Mouse (Mus musculus) midbrain, embryonic 11.5 days (tissue): ENCODE measurements around the gene Iffo1. TPM values are rescaled to one million over a fixed set of nuclear protein-coding genes. Genes with fewer than 3 reads are reported as not detected.
A peak's percentile ranks its signal among the peaks of the same experiment; 100 is the strongest.

Source experiments
- ATAC-seq: fragments of 200-750 bp; cut with Nextera tagmentation; 2 replicates; pipeline ENCODE4 v1.8.0; 2017; ENCODE audit warnings: moderate TSS enrichment, moderate library complexity; ENCODE audit not compliant: low FRiP score
- DNase-seq: peaks from one replicate; pipeline ENCODE4 v3.0.0; 2015; ENCODE audit warnings: low spot score; ENCODE audit errors: missing footprints
- H3K27ac ChIP-seq: fragments of 300-500 bp; sonication (generic); 2 replicates; pipeline ENCODE4 v1.5.1; 2014; ENCODE audit warnings: low read depth, low read length
- H3K27me3 ChIP-seq: fragments of 300-500 bp; sonication (generic); 2 replicates; pipeline ENCODE4 v1.6.1; 2014; ENCODE audit warnings: mild to moderate bottlenecking, low read length, moderate library complexity, mixed read lengths; ENCODE audit not compliant: control insufficient read depth, insufficient read depth
- H3K36me3 ChIP-seq: fragments of 300-500 bp; sonication (generic); 2 replicates; pipeline ENCODE4 v1.6.1; 2014; ENCODE audit warnings: mild to moderate bottlenecking, low read length, moderate library complexity, mixed read lengths; ENCODE audit not compliant: control insufficient read depth, insufficient read depth
- H3K4me1 ChIP-seq: fragments of 300-500 bp; sonication (generic); 2 replicates; pipeline ENCODE4 v1.6.1; 2014; ENCODE audit warnings: low read length; ENCODE audit not compliant: control insufficient read depth, insufficient read depth
- H3K4me2 ChIP-seq: fragments of 300-500 bp; sonication (generic); 2 replicates; pipeline ENCODE4 v1.6.1; 2014; ENCODE audit warnings: mild to moderate bottlenecking, moderate library complexity
- H3K4me3 ChIP-seq: fragments of 300-500 bp; sonication (generic); 2 replicates; pipeline ENCODE4 v1.5.1; 2014; ENCODE audit warnings: low read depth, low read length
- H3K9ac ChIP-seq: fragments of 300-500 bp; sonication (generic); 2 replicates; pipeline ENCODE4 v1.6.1; 2014; ENCODE audit warnings: low read length
- H3K9me3 ChIP-seq: fragments of 300-500 bp; sonication (generic); 2 replicates; pipeline ENCODE4 v1.6.1; 2016; ENCODE audit warnings: low read length; ENCODE audit not compliant: control insufficient read depth
- WGBS: fragments of 180-500 bp; shearing (Covaris S2); extraction: QIAGEN DNeasy Blood & Tissue Kit; methylation state at CpG from one replicate; pipeline ENCODE4 v1.1.7; 2014; 5-methylcytosine and 5-hydroxymethylcytosine counted together
- polyA plus RNA-seq: library from polyadenylated mRNA; unstranded; fragments of >200 nt; fragmentation: Nextera tagmentation; extraction: Ambion mirVana; gene quantifications from 2 replicates; pipeline ENCODE4 v1.2.1, GENCODE M21; 2014

Gene Iffo1
- polyA plus RNA-seq, 1 experiment from 2014 or later = 8.6 TPM

- ATAC-seq (peak; percentile 95), DNase-seq (peak; percentile 100)
- peak within 1 kb of the TSS; percentile 82 for H3K27ac ChIP-seq
- peak within 1 kb of the TSS; percentile 67 for H3K4me3 ChIP-seq
- no peaks in the 10 kb centered on the region for H3K27me3 ChIP-seq
- under 1% methylated on average over 66 of the region's 66 CpGs for WGBS
- peaks cover 34% of the 10 kb centered on the region for H3K36me3 ChIP-seq
- H3K4me2 ChIP-seq = peak within 1 kb of the TSS; percentile 78
- H3K4me1 ChIP-seq = peaks cover 6% of the 10 kb centered on the region
- H3K9me3 ChIP-seq = no peaks in the 10 kb centered on the region
- H3K9ac ChIP-seq = peak within 1 kb of the TSS; percentile 83
These were observed 13.5 kb upstream of the Iffo1 start, which contains the start of gene Nop2 for GRCm38 (mm10) chr6:125131302-125132156. Gene Nop2, plus strand, starts transcription at chr6:125131909.

GRCm38 (mm10) chr6:125132470-125132869, 12.6 kb upstream of the Iffo1 start:
- no peaks in the 10 kb centered on the region for H3K9me3 ChIP-seq
- no peak overlapping the region for H3K27ac ChIP-seq
- 8% methylated on average over 11 of the region's 11 CpGs for WGBS
- peak overlapping the region; percentile 67 for H3K4me3 ChIP-seq
- no peaks in the 10 kb centered on the region for H3K27me3 ChIP-seq
- peak overlapping the region; percentile 83 for H3K9ac ChIP-seq
- H3K4me2 ChIP-seq = peak overlapping the region; percentile 78
- DNase-seq (no peak), ATAC-seq (no peak)
- peaks cover 39% of the 10 kb centered on the region for H3K36me3 ChIP-seq
- H3K4me1 ChIP-seq = peaks cover 6% of the 10 kb centered on the region

GRCm38 (mm10) chr6:125137002-125137671, 7.9 kb upstream of the Iffo1 start:
- no peaks in the 10 kb centered on the region for H3K27me3 ChIP-seq
- H3K9ac ChIP-seq = no peak overlapping the region
- H3K4me1 ChIP-seq = peaks cover 4% of the 10 kb centered on the region; the same call in 1 of the 2 replicates
- peaks cover 61% of the 10 kb centered on the region for H3K36me3 ChIP-seq
- H3K9me3 ChIP-seq = no peaks in the 10 kb centered on the region
- WGBS = 89% methylated on average over 19 of the region's 19 CpGs
- H3K27ac ChIP-seq = no peak overlapping the region
- DNase-seq (peak; percentile 89), ATAC-seq (no peak)
- no peak overlapping the region for H3K4me2 ChIP-seq
- no peak overlapping the region for H3K4me3 ChIP-seq

- Histone ChIP-seq H3K9me3 (no peaks in the 10 kb centered on the region), H3K27me3 (no peaks in the 10 kb centered on the region), H3K9ac (no peak overlapping the region), H3K36me3 (peaks cover 56% of the 10 kb centered on the region), H3K4me2 (no peak overlapping the region), H3K4me1 (peaks cover 5% of the 10 kb centered on the region), H3K4me3 (no peak overlapping the region), H3K27ac (no peak overlapping the region)
- DNase-seq (no peak), ATAC-seq (no peak)
- 95% methylated on average over 7 of the region's 7 CpGs for WGBS
These were observed 5.3 kb upstream of the Iffo1 start for GRCm38 (mm10) chr6:125139747-125140146.

- DNase-seq = no peak
- Histone ChIP-seq H3K27me3 (no peaks in the 10 kb centered on the region), H3K9ac (no peak overlapping the region), H3K4me2 (no peak overlapping the region), H3K4me1 (peaks cover 24% of the 10 kb centered on the region), H3K36me3 (peaks cover 38% of the 10 kb centered on the region), H3K9me3 (no peaks in the 10 kb centered on the region), H3K27ac (no peak overlapping the region), H3K4me3 (no peak overlapping the region)
- 93% methylated on average over 8 of the region's 8 CpGs for WGBS
- no peak for ATAC-seq
These were observed 2.6 kb upstream of the Iffo1 start for GRCm38 (mm10) chr6:125142436-125142835.

GRCm38 (mm10) chr6:125143128-125143527, 1.9 kb upstream of the Iffo1 start:
- Histone ChIP-seq H3K4me2 (no peak overlapping the region), H3K4me1 (peaks cover 28% of the 10 kb centered on the region), H3K27ac (no peak overlapping the region), H3K27me3 (no peaks in the 10 kb centered on the region), H3K4me3 (no peak overlapping the region), H3K9me3 (no peaks in the 10 kb centered on the region), H3K36me3 (peaks cover 33% of the 10 kb centered on the region), H3K9ac (no peak overlapping the region)
- no peak for ATAC-seq
- no peak for DNase-seq
- 69% methylated on average over 3 of the region's 3 CpGs for WGBS

- WGBS = 87% methylated on average over 9 of the region's 9 CpGs
- no peaks in the 10 kb centered on the region for H3K27me3 ChIP-seq
- H3K4me3 ChIP-seq = no peak overlapping the region
- H3K4me1 ChIP-seq = peaks cover 31% of the 10 kb centered on the region
- no peak overlapping the region for H3K27ac ChIP-seq
- no peak overlapping the region for H3K9ac ChIP-seq
- DNase-seq = no peak
- peaks cover 29% of the 10 kb centered on the region for H3K36me3 ChIP-seq
- H3K4me2 ChIP-seq = no peak overlapping the region
- H3K9me3 ChIP-seq = no peaks in the 10 kb centered on the region
- ATAC-seq = no peak
These were observed 1.1 kb upstream of the Iffo1 start for GRCm38 (mm10) chr6:125143904-125144303.

- ATAC-seq (peak; percentile 74), DNase-seq (no peak)
- no peaks in the 10 kb centered on the region for H3K27me3 ChIP-seq
- peak overlapping the region; percentile 90 for H3K27ac ChIP-seq
- H3K36me3 ChIP-seq = peaks cover 17% of the 10 kb centered on the region
- peaks cover 31% of the 10 kb centered on the region for H3K4me1 ChIP-seq
- peak overlapping the region; percentile 93 for H3K4me2 ChIP-seq
- WGBS = 2% methylated on average over 35 of the region's 35 CpGs
- peak overlapping the region; percentile 77 for H3K9ac ChIP-seq
- no peaks in the 10 kb centered on the region for H3K9me3 ChIP-seq
- peak overlapping the region; percentile 67 for H3K4me3 ChIP-seq
These were observed 474 bp downstream of the Iffo1 start for GRCm38 (mm10) chr6:125145479-125145951.

GRCm38 (mm10) chr6:125146148-125146547, 1.1 kb downstream of the Iffo1 start:
- Histone ChIP-seq H3K4me1 (peaks cover 31% of the 10 kb centered on the region), H3K4me2 (peak overlapping the region; percentile 93), H3K36me3 (peaks cover 10% of the 10 kb centered on the region), H3K27ac (no peak overlapping the region), H3K4me3 (peak overlapping the region; percentile 67), H3K27me3 (no peaks in the 10 kb centered on the region), H3K9me3 (no peaks in the 10 kb centered on the region), H3K9ac (peak overlapping the region; percentile 77)
- 61% methylated on average over 7 of the region's 7 CpGs for WGBS
- no peak for ATAC-seq
- no peak for DNase-seq
